Mouse (Mus musculus): ENCODE measurements at regions not wholly inside any gene's neighbourhood (a gene's known extent, or its start where the extent isn't known, plus 50 kb on each side); places are given as distances from the start of the nearest gene placed in this dataset.

GRCm38 (mm10) chr10:109504683-109505082 is 493.9 kb upstream of the Syt1 start:
- TF ChIP-seq POLR2A (IDR thresholded peaks at IDR 0.05; ENCODE audit: borderline replicate concordance, extremely low read depth, insufficient read depth, insufficient read length, poor library complexity, severe bottlenecking) (no peak), CTCF (IDR thresholded peaks at IDR 0.05; ENCODE audit: borderline replicate concordance, extremely low read depth, insufficient read depth, insufficient read length) (peak; percentile 28; the same call in 1 of the 2 replicates)
